Mouse (Mus musculus) heart, embryonic 16.5 days (tissue): Measurements from ENCODE around the gene Ube3c. TPM values are rescaled to one million over a fixed set of nuclear protein-coding genes. Genes with fewer than 3 reads are reported as not detected.

Source experiments
- ATAC-seq: fragments of 200-750 bp; cut with Nextera tagmentation; replicated peaks from 2 replicates; pipeline ENCODE4 v1.8.0; 2017; ENCODE audit warnings: moderate number of reproducible peaks; ENCODE audit not compliant: insufficient read depth, low FRiP score; ENCODE audit errors: extremely low read depth
- H3K27ac ChIP-seq: fragments of 300-500 bp; sonication (generic); 2 replicates; pipeline ENCODE4 v1.5.1; 2014; ENCODE audit warnings: mild to moderate bottlenecking, low read length, control low read depth, moderate library complexity
- H3K27me3 ChIP-seq: fragments of 300-500 bp; sonication (generic); 2 replicates; pipeline ENCODE4 v1.6.1; 2014; ENCODE audit warnings: low read length, mixed read lengths; ENCODE audit not compliant: control insufficient read depth, insufficient read depth
- H3K36me3 ChIP-seq: fragments of 300-500 bp; sonication (generic); 2 replicates; pipeline ENCODE4 v1.6.1; 2014; ENCODE audit not compliant: control insufficient read depth, insufficient read depth
- H3K4me1 ChIP-seq: fragments of 300-500 bp; sonication (generic); 2 replicates; pipeline ENCODE4 v1.6.1; 2014; ENCODE audit warnings: low read length, mixed read lengths; ENCODE audit not compliant: control insufficient read depth, insufficient read depth
- H3K4me2 ChIP-seq: fragments of 300-500 bp; sonication (generic); 2 replicates; pipeline ENCODE4 v1.6.1; 2014; ENCODE audit warnings: low read depth, mild to moderate bottlenecking, control low read depth, low read length
- H3K4me3 ChIP-seq: fragments of 300-500 bp; sonication (generic); 2 replicates; pipeline ENCODE4 v1.5.1; 2014; ENCODE audit warnings: mild to moderate bottlenecking, control low read depth, low read length
- H3K9ac ChIP-seq: fragments of 300-500 bp; sonication (generic); 2 replicates; pipeline ENCODE4 v1.6.1; 2014; ENCODE audit warnings: low read length, control low read depth
- H3K9me3 ChIP-seq: fragments of 300-500 bp; sonication (generic); replicated peaks from 2 replicates; pipeline ENCODE4 v1.6.1; 2016; ENCODE audit warnings: low read length; ENCODE audit not compliant: control insufficient read depth
- WGBS: fragments of 180-500 bp; shearing (Covaris S2); extraction: QIAGEN DNeasy Blood & Tissue Kit; methylation state at CpG from one replicate; pipeline ENCODE4 v1.1.7; 2014; 5-methylcytosine and 5-hydroxymethylcytosine counted together
- polyA plus RNA-seq: library from polyadenylated mRNA; unstranded; fragments of >200 nt; fragmentation: Nextera tagmentation; extraction: Ambion mirVana; gene quantifications from 2 replicates; pipeline ENCODE4 v1.2.1, GENCODE M21; 2015

Gene Ube3c
- polyA plus RNA-seq, 1 experiment from 2014 or later, result 9.8 TPM

GRCm38 (mm10) chr5:29698493-29698892, 129.5 kb downstream of the Ube3c start:
- WGBS, result 75% methylated on average over 4 of the region's 4 CpGs
- ATAC-seq, result no peak
- H3K4me1 ChIP-seq, result no peaks in the 10 kb centered on the region
- no peaks in the 10 kb centered on the region for H3K27me3 ChIP-seq
- H3K27ac ChIP-seq, result no peak overlapping the region
- no peak overlapping the region for H3K4me2 ChIP-seq
- H3K36me3 ChIP-seq, result no peaks in the 10 kb centered on the region
- H3K4me3 ChIP-seq, result no peak overlapping the region
- H3K9ac ChIP-seq, result no peak overlapping the region
- no peaks in the 10 kb centered on the region for H3K9me3 ChIP-seq

DNA sequence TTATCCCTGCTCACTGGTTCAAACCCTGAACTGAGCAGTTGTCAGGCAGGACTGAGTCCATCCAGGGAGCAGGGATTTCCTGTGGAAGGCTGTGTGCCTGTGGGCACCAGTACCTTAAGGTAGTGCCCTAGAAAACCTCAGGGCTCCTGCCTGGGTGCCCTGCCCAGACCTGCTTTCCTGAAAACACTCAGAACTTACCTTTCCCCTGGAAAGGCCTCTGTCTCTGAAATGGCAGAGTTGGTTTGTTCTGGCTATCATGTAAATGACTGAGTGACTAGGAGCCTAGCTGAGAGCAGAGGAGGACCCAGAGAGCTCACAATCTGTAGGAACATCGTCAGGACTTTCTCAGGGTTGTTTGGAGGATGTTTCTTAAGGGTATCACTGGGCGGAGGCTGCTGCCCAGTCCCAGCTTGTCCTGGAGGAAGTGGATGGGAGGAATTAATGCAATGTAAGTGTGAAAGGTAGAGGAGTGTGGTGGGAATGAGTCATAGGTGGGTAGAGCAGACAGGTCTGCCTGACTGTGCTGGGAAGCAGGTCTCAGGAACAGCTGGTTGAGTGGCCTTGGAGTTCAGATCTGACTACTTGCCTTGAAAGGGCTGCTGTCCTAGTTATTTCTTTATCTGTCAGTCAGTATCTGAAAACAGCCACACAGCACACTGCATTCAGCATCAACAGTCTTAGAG, 130.6 kb downstream of the Ube3c start:
- no peaks in the 10 kb centered on the region for H3K36me3 ChIP-seq
- H3K27me3 ChIP-seq, result no peaks in the 10 kb centered on the region
- H3K4me3 ChIP-seq, result no peak overlapping the region
- ATAC-seq, result no peak
- no peak overlapping the region for H3K4me2 ChIP-seq
- no peak overlapping the region for H3K9ac ChIP-seq
- H3K27ac ChIP-seq, result no peak overlapping the region
- H3K9me3 ChIP-seq, result no peaks in the 10 kb centered on the region
- no peaks in the 10 kb centered on the region for H3K4me1 ChIP-seq
- WGBS, result 73% methylated on average over 2 of the region's 2 CpGs

DNA sequence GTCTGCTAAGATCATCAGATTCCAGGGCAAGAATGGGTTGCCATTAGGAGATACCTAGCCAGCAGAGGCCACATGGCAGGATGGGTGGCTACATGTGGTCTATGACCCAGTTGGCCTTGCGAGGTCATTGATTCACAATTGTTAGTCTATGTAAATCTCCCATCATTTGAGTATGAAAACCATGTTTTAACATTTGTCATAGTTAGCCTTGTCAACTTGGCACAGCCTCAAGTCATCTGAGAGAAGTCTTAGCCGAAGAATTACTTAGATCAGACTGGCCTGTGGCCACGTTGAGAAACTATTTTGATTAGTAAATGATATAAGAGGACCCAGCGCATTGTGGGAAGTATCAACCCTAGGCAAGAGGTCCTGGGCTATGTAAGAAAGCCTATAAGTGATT, 138.2 kb downstream of the Ube3c start:
- Histone ChIP-seq H3K4me1 (no peaks in the 10 kb centered on the region), H3K36me3 (no peaks in the 10 kb centered on the region), H3K9ac (no peak overlapping the region), H3K27me3 (no peaks in the 10 kb centered on the region), H3K27ac (no peak overlapping the region), H3K4me2 (no peak overlapping the region), H3K9me3 (no peaks in the 10 kb centered on the region), H3K4me3 (no peak overlapping the region)
- no peak for ATAC-seq
- WGBS, result 77% methylated on average over 4 of the region's 4 CpGs

DNA sequence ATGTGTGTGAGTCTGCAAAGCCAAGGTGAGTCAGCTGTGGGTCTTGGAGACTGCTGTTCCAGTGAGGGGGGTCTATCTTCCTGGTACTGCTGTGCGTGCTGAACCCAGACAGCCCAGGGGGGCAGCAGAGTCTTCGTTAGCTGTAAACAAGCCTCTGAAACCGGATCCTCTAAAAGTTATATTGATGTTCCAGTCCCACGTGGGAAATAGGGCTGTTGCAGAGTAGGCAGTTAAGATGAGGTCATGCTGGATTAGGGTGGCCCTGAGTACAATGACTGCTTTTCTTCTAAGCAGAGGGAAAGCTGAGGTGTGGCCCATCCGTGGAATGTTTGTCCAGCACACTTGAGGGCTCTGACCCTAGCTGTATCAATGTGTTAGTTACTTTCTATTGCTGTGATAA, 139.2 kb downstream of the Ube3c start:
- 31% methylated on average over 5 of the region's 5 CpGs for WGBS
- Histone ChIP-seq H3K36me3 (no peaks in the 10 kb centered on the region), H3K4me3 (no peak overlapping the region), H3K9me3 (no peaks in the 10 kb centered on the region), H3K27ac (no peak overlapping the region), H3K4me1 (no peaks in the 10 kb centered on the region), H3K27me3 (no peaks in the 10 kb centered on the region), H3K4me2 (no peak overlapping the region), H3K9ac (no peak overlapping the region)
- no peak for ATAC-seq

GRCm38 (mm10) chr5:29711631-29712030, 142.6 kb downstream of the Ube3c start:
- no peak overlapping the region for H3K4me2 ChIP-seq
- H3K36me3 ChIP-seq, result no peaks in the 10 kb centered on the region
- no peak overlapping the region for H3K4me3 ChIP-seq
- H3K9ac ChIP-seq, result no peak overlapping the region
- H3K27me3 ChIP-seq, result no peaks in the 10 kb centered on the region
- no peaks in the 10 kb centered on the region for H3K9me3 ChIP-seq
- no peak overlapping the region for H3K27ac ChIP-seq
- H3K4me1 ChIP-seq, result no peaks in the 10 kb centered on the region
- ATAC-seq, result no peak

GRCm38 (mm10) chr5:29712906-29713305, 143.9 kb downstream of the Ube3c start:
- H3K27me3 ChIP-seq, result no peaks in the 10 kb centered on the region
- no peaks in the 10 kb centered on the region for H3K4me1 ChIP-seq
- H3K27ac ChIP-seq, result no peak overlapping the region
- ATAC-seq, result no peak
- H3K4me2 ChIP-seq, result no peak overlapping the region
- no peaks in the 10 kb centered on the region for H3K9me3 ChIP-seq
- no peak overlapping the region for H3K9ac ChIP-seq
- WGBS, result 63% methylated on average over 1 of the region's 1 CpGs
- H3K4me3 ChIP-seq, result no peak overlapping the region
- H3K36me3 ChIP-seq, result no peaks in the 10 kb centered on the region

- 32% methylated on average over 1 of the region's 1 CpGs for WGBS
- H3K9ac ChIP-seq, result no peak overlapping the region
- no peak overlapping the region for H3K4me2 ChIP-seq
- no peak for ATAC-seq
- no peak overlapping the region for H3K4me3 ChIP-seq
- H3K4me1 ChIP-seq, result no peaks in the 10 kb centered on the region
- no peak overlapping the region for H3K27ac ChIP-seq
- H3K9me3 ChIP-seq, result no peaks in the 10 kb centered on the region
- no peaks in the 10 kb centered on the region for H3K36me3 ChIP-seq
- no peaks in the 10 kb centered on the region for H3K27me3 ChIP-seq
These were observed 152.1 kb downstream of the Ube3c start for GRCm38 (mm10) chr5:29721159-29721558.

DNA sequence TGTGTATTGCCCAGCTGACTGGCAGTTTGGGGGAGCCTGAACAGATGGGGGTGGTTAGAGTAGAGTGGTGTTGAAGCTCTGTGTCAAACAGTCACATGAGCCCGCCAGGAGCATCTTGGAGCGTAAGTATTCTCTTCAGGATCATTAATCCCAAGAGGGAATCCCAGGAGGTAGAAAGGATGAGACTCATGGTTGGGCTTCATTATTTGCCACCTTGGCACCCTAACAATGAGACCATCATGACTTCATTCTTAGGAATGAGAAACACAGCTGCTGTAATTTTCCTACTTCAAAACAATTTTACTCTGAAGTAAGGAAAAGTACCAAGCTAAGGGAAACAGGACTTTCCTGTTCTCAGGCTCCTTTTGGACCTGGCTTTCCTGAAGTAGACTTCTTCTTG, 156.3 kb downstream of the Ube3c start:
- Histone ChIP-seq H3K4me3 (no peak overlapping the region), H3K9ac (no peak overlapping the region), H3K36me3 (no peaks in the 10 kb centered on the region), H3K27me3 (no peaks in the 10 kb centered on the region), H3K27ac (no peak overlapping the region), H3K4me1 (no peaks in the 10 kb centered on the region), H3K4me2 (no peak overlapping the region), H3K9me3 (no peaks in the 10 kb centered on the region)
- no peak for ATAC-seq
- WGBS, result 82% methylated on average over 2 of the region's 2 CpGs
